Mouse (Mus musculus): ENCODE results near the gene Gfpt2.
"Not testable (repeated sequence)": the region's sequence is repeated elsewhere in the genome, so short reads cannot be mapped to it uniquely, and the experiment has no call there.

Gfpt2 gene

GRCm38 (mm10) chr11:49793619-49794341, at the start of gene Gfpt2:
TSS of gene Gfpt2 (plus strand) at chr11:49794178.
- peak; percentile 82 for DNase-seq

GRCm38 (mm10) chr11:49744981-49745380, 49.0 kb upstream of the Gfpt2 start:
- DNase-seq = no peak

- no peak for DNase-seq
Observed at GRCm38 (mm10) chr11:49745839-49746238, 48.1 kb upstream of the Gfpt2 start.

- no peak for DNase-seq
Observed at GRCm38 (mm10) chr11:49746756-49747155, 47.2 kb upstream of the Gfpt2 start.

GRCm38 (mm10) chr11:49754958-49755665, 38.9 kb upstream of the Gfpt2 start:
- peak; percentile 64 for DNase-seq

GRCm38 (mm10) chr11:49758096-49758495, 35.9 kb upstream of the Gfpt2 start:
- peak; percentile 21 for DNase-seq

GRCm38 (mm10) chr11:49761130-49761529, 32.8 kb upstream of the Gfpt2 start:
- no peak for DNase-seq

GRCm38 (mm10) chr11:49763555-49763954, 30.4 kb upstream of the Gfpt2 start:
- DNase-seq = no peak

- DNase-seq = no peak
Observed at GRCm38 (mm10) chr11:49764023-49764422, 30.0 kb upstream of the Gfpt2 start.

GRCm38 (mm10) chr11:49764639-49765299, 29.2 kb upstream of the Gfpt2 start:
- DNase-seq = peak; percentile 75

- no peak for DNase-seq
Observed at GRCm38 (mm10) chr11:49765377-49766136, 28.4 kb upstream of the Gfpt2 start.

- no peak for DNase-seq
Observed at GRCm38 (mm10) chr11:49766137-49766411, 27.9 kb upstream of the Gfpt2 start.

- not testable (repeated sequence) for DNase-seq
Observed at GRCm38 (mm10) chr11:49767497-49767896, 26.5 kb upstream of the Gfpt2 start.

- no peak for DNase-seq
Observed at GRCm38 (mm10) chr11:49768781-49769180, 25.2 kb upstream of the Gfpt2 start.

GRCm38 (mm10) chr11:49770676-49771550, 23.1 kb upstream of the Gfpt2 start:
- DNase-seq = no peak

GRCm38 (mm10) chr11:49772251-49772650, 21.7 kb upstream of the Gfpt2 start:
- DNase-seq = no peak

- DNase-seq = no peak
Observed at GRCm38 (mm10) chr11:49774894-49775293, 19.1 kb upstream of the Gfpt2 start.

GRCm38 (mm10) chr11:49778844-49779243, 15.1 kb upstream of the Gfpt2 start:
- peak; percentile 22 for DNase-seq

GRCm38 (mm10) chr11:49780161-49780817, 13.7 kb upstream of the Gfpt2 start:
- no peak for DNase-seq

- DNase-seq = no peak
Observed at GRCm38 (mm10) chr11:49781833-49782399, 12.1 kb upstream of the Gfpt2 start.

GRCm38 (mm10) chr11:49793131-49793530, 847 bp upstream of the Gfpt2 start:
- DNase-seq = no peak

All from lung, postnatal 10 days (tissue).